Mouse (Mus musculus): ENCODE data around the gene Ddx43. TPM values are rescaled to one million over a fixed set of nuclear protein-coding genes. Genes with fewer than 3 reads are reported as not detected.

Gene Ddx43
- polyA plus RNA-seq, 1 experiment from 2014 or later: 0.34 TPM

- Histone ChIP-seq H3K4me2 (replicated peaks) (no peak overlapping the region), H3K36me3 (no peaks in the 10 kb centered on the region), H3K4me3 (no peak overlapping the region), H3K9me3 (replicated peaks) (no peaks in the 10 kb centered on the region), H3K27me3 (peaks cover 4% of the 10 kb centered on the region; the same call in 1 of the 2 replicates), H3K4me1 (peaks cover 4% of the 10 kb centered on the region; the same call in 1 of the 2 replicates), H3K27ac (no peak overlapping the region), H3K9ac (no peak overlapping the region)
- WGBS: 87% methylated on average over 4 of the region's 4 CpGs
- no peak for ATAC-seq (ENCODE audit: low FRiP score)
Measured at GRCm38 (mm10) chr9:78428870-78429432, 33.4 kb downstream of the Ddx43 start.

- no peaks in the 10 kb centered on the region for H3K36me3 ChIP-seq
- H3K27ac ChIP-seq: no peak overlapping the region
- no peak overlapping the region for H3K4me2 ChIP-seq (replicated peaks)
- H3K4me1 ChIP-seq: peaks cover 4% of the 10 kb centered on the region; the same call in 1 of the 2 replicates
- no peak overlapping the region for H3K4me3 ChIP-seq
- peaks cover 4% of the 10 kb centered on the region; the same call in 1 of the 2 replicates for H3K27me3 ChIP-seq
- ATAC-seq (ENCODE audit: low FRiP score): no peak
- 51% methylated on average over 2 of the region's 2 CpGs for WGBS
- H3K9me3 ChIP-seq (replicated peaks): no peaks in the 10 kb centered on the region
- H3K9ac ChIP-seq: no peak overlapping the region
Measured at GRCm38 (mm10) chr9:78429551-78429950, 34.0 kb downstream of the Ddx43 start.

GRCm38 (mm10) chr9:78430486-78430885, 34.9 kb downstream of the Ddx43 start:
- WGBS: 79% methylated on average over 6 of the region's 6 CpGs
- Histone ChIP-seq H3K4me1 (peaks cover 4% of the 10 kb centered on the region; the same call in 1 of the 2 replicates), H3K27me3 (peaks cover 4% of the 10 kb centered on the region; the same call in 1 of the 2 replicates), H3K4me2 (replicated peaks) (no peak overlapping the region), H3K9ac (no peak overlapping the region), H3K9me3 (replicated peaks) (no peaks in the 10 kb centered on the region), H3K4me3 (no peak overlapping the region), H3K36me3 (no peaks in the 10 kb centered on the region), H3K27ac (no peak overlapping the region)
- ATAC-seq (ENCODE audit: low FRiP score): no peak

- H3K36me3 ChIP-seq: no peaks in the 10 kb centered on the region
- no peak overlapping the region for H3K4me3 ChIP-seq
- H3K27ac ChIP-seq: no peak overlapping the region
- H3K4me1 ChIP-seq: peaks cover 2% of the 10 kb centered on the region; the same call in 1 of the 2 replicates
- 83% methylated on average over 5 of the region's 5 CpGs for WGBS
- ATAC-seq (ENCODE audit: low FRiP score): no peak
- no peak overlapping the region for H3K4me2 ChIP-seq (replicated peaks)
- peaks cover 4% of the 10 kb centered on the region; the same call in 1 of the 2 replicates for H3K27me3 ChIP-seq
- no peak overlapping the region for H3K9ac ChIP-seq
- no peaks in the 10 kb centered on the region for H3K9me3 ChIP-seq (replicated peaks)
Measured at GRCm38 (mm10) chr9:78432471-78432870, 36.9 kb downstream of the Ddx43 start.

- peaks cover 8% of the 10 kb centered on the region for H3K4me1 ChIP-seq
- no peak overlapping the region for H3K4me3 ChIP-seq
- ATAC-seq (ENCODE audit: low FRiP score): no peak
- 67% methylated on average over 5 of the region's 5 CpGs for WGBS
- no peak overlapping the region for H3K9ac ChIP-seq
- H3K9me3 ChIP-seq (replicated peaks): no peaks in the 10 kb centered on the region
- H3K27ac ChIP-seq: no peak overlapping the region
- H3K36me3 ChIP-seq: no peaks in the 10 kb centered on the region
- H3K27me3 ChIP-seq: peaks cover 55% of the 10 kb centered on the region
- H3K4me2 ChIP-seq (replicated peaks): no peak overlapping the region
Measured at GRCm38 (mm10) chr9:78439426-78439825, 43.8 kb downstream of the Ddx43 start.

- no peak for ATAC-seq (ENCODE audit: low FRiP score)
- Histone ChIP-seq H3K9me3 (replicated peaks) (no peaks in the 10 kb centered on the region), H3K36me3 (no peaks in the 10 kb centered on the region), H3K4me2 (replicated peaks) (peak overlapping the region; percentile 68), H3K4me1 (peaks cover 8% of the 10 kb centered on the region), H3K27ac (no peak overlapping the region), H3K27me3 (peaks cover 80% of the 10 kb centered on the region), H3K9ac (no peak overlapping the region), H3K4me3 (peak overlapping the region; percentile 36)
- WGBS: 3% methylated on average over 8 of the region's 9 CpGs
Measured at GRCm38 (mm10) chr9:78442237-78442578, 46.6 kb downstream of the Ddx43 start.

- Histone ChIP-seq H3K27ac (no peak within 1 kb of the TSS), H3K27me3 (peaks cover 81% of the 10 kb centered on the region), H3K9ac (peak within 1 kb of the TSS; percentile 48), H3K4me3 (peak within 1 kb of the TSS; percentile 36), H3K4me1 (peaks cover 8% of the 10 kb centered on the region), H3K9me3 (replicated peaks) (no peaks in the 10 kb centered on the region), H3K4me2 (replicated peaks) (peak within 1 kb of the TSS; percentile 68), H3K36me3 (no peaks in the 10 kb centered on the region)
- under 1% methylated on average over 80 of the region's 81 CpGs for WGBS
- ATAC-seq (ENCODE audit: low FRiP score): peak; percentile 13; the same call in 1 of the 2 replicates
Measured at GRCm38 (mm10) chr9:78442579-78443392, 47.2 kb downstream of the Ddx43 start, which contains the start of gene Cgas. Cgas (minus strand) TSS chr9:78443237.

DNA sequence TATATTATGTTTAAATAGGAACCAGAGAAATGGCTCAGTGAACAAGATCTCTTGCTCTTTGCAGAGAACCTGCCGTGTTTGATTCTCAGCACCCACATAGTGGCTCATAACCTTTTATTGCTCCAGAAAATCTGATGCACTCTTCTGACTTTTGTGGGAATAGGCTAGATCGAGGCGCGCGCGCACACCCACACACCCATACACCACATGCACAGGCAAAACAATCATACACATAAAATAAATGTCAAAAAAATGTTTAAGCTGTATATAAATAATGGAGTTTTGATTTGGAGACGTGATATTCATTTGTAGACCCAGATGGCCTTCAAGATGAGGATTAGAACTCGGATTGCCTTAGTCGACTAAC, 52.0 kb downstream of the Ddx43 start:
- WGBS: 37% methylated on average over 9 of the region's 9 CpGs

GRCm38 (mm10) chr9:78447973-78448873, 52.6 kb downstream of the Ddx43 start, which contains the start of the genes Mto1 and Gm17324:
Mto1 (plus strand) TSS chr9:78448208.
Gm17324 (minus strand) TSS chr9:78448786.
- peaks cover 13% of the 10 kb centered on the region for H3K36me3 ChIP-seq
- H3K27me3 ChIP-seq: peaks cover 38% of the 10 kb centered on the region
- H3K4me3 ChIP-seq: peak within 1 kb of the TSS; percentile 97
- H3K4me1 ChIP-seq: peaks cover 9% of the 10 kb centered on the region
- peak within 1 kb of the TSS; percentile 91 for H3K9ac ChIP-seq
- under 1% methylated on average over 95 of the region's 96 CpGs for WGBS
- ATAC-seq (ENCODE audit: low FRiP score): peak; percentile 95
- peak within 1 kb of the TSS; percentile 72 for H3K4me2 ChIP-seq (replicated peaks)
- H3K27ac ChIP-seq: peak within 1 kb of the TSS; percentile 93
- no peaks in the 10 kb centered on the region for H3K9me3 ChIP-seq (replicated peaks)

More for the DNA sequence above, 52.0 kb downstream of the Ddx43 start:
- peaks cover 44% of the 10 kb centered on the region for H3K27me3 ChIP-seq
- peak overlapping the region; percentile 91 for H3K9ac ChIP-seq
- peak overlapping the region; percentile 72 for H3K4me2 ChIP-seq (replicated peaks)
- peaks cover 8% of the 10 kb centered on the region; the same call in 1 of the 2 replicates for H3K36me3 ChIP-seq
- H3K4me1 ChIP-seq: peaks cover 14% of the 10 kb centered on the region
- no peaks in the 10 kb centered on the region for H3K9me3 ChIP-seq (replicated peaks)
- H3K27ac ChIP-seq: no peak overlapping the region
- ATAC-seq (ENCODE audit: low FRiP score): peak; percentile 54
- H3K4me3 ChIP-seq: peak overlapping the region; percentile 97

- Histone ChIP-seq H3K4me2 (replicated peaks) (no peak overlapping the region), H3K4me1 (peaks cover 9% of the 10 kb centered on the region), H3K9me3 (replicated peaks) (no peaks in the 10 kb centered on the region), H3K9ac (no peak overlapping the region), H3K4me3 (no peak overlapping the region), H3K27me3 (peaks cover 16% of the 10 kb centered on the region), H3K36me3 (peaks cover 26% of the 10 kb centered on the region), H3K27ac (no peak overlapping the region)
- ATAC-seq (ENCODE audit: low FRiP score): no peak
- 72% methylated on average over 5 of the region's 5 CpGs for WGBS
Measured at GRCm38 (mm10) chr9:78450404-78450803, 54.8 kb downstream of the Ddx43 start.

GRCm38 (mm10) chr9:78451382-78451781, 55.8 kb downstream of the Ddx43 start:
- Histone ChIP-seq H3K27me3 (peaks cover 7% of the 10 kb centered on the region; the same call in 1 of the 2 replicates), H3K9me3 (replicated peaks) (no peaks in the 10 kb centered on the region), H3K27ac (no peak overlapping the region), H3K4me1 (peaks cover 9% of the 10 kb centered on the region), H3K4me2 (replicated peaks) (no peak overlapping the region), H3K36me3 (peaks cover 26% of the 10 kb centered on the region), H3K9ac (no peak overlapping the region), H3K4me3 (no peak overlapping the region)
- no peak for ATAC-seq (ENCODE audit: low FRiP score)
- 90% methylated on average over 4 of the region's 4 CpGs for WGBS

DNA sequence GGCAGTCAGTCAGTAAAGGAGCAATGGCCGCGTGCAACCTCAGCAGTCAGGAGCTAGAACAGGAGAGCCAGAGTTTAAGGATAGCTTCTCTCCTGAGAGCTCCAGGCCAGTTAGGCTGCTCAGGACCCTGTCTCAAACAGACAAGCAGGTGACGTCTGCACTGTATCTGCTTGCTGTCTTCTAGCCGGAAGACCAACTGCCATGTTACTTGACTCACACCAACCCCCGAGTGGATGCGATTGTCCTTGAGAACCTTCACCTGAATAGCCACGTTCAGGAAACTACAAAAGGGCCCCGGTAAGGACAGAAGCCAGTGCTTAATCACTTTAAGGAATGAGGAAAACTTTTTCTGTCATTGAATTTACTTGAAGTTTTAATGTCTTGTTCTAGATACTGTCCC, 61.4 kb downstream of the Ddx43 start:
- Histone ChIP-seq H3K9me3 (replicated peaks) (no peaks in the 10 kb centered on the region), H3K4me3 (no peak overlapping the region), H3K27me3 (no peaks in the 10 kb centered on the region), H3K4me1 (no peaks in the 10 kb centered on the region), H3K27ac (no peak overlapping the region), H3K9ac (no peak overlapping the region), H3K4me2 (replicated peaks) (no peak overlapping the region), H3K36me3 (peaks cover 60% of the 10 kb centered on the region)
- WGBS: 91% methylated on average over 8 of the region's 8 CpGs
- no peak for ATAC-seq (ENCODE audit: low FRiP score)

Measured in hindbrain, embryonic 12.5 days (tissue).